ENCODE assay signal across 11 mouse cellular contexts in the genomic region with DNA sequence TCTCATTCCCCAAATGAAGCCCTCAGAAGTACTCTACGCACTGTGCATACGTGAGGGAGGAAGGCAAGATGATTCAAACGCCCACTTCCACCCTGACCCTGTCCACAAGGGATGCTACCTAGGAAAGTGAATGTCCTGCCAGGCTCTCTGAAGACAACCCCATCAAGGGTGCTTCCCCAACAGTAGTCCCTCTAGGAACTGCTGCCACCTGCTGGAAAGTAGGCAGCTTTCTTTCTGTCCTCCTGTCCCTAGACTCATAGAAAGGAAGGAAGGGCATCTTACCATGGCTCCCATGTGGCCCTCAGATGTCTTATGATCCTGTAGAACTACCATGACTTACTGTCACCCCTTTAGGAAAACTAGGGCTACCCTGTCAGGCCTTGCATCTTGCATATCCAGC. TPM values are rescaled to one million over a fixed set of nuclear protein-coding genes. Genes with fewer than 3 reads are reported as not detected.
DNase-seq lines count a peak whose midpoint lies in the region; ATAC-seq and TF ChIP-seq lines count a peak whose summit lies in the region.
"Had no signal": no experiment of that assay in that cellular context is flagged by ENCODE, and none has a peak within 500 bp of the region (broad histone marks: within the 10 kb centered on the region; RNA-seq: fewer than 3 reads in every experiment).

No protein-coding gene starts in this region.

- TF ChIP-seq CTCF in forebrain, postnatal 0 days (IDR thresholded peaks at IDR 0.05; ENCODE audit: low read depth), result peak; percentile 33
- peak; percentile 12 to 57; a peak in 2 of 4 replicates for TF ChIP-seq CTCF in CH12.LX (conservative IDR thresholded peaks at IDR 0.05 in 1 of 2, IDR thresholded peaks at IDR 0.05 in 1 of 2; ENCODE audit: low read depth in 2 of 2, low read length in 2 of 2)

- ATAC-seq in forebrain, postnatal 0 days, result no peak
- ATAC-seq in forebrain, embryonic 15.5 days (replicated peaks), result no peak
- no peak for ATAC-seq in kidney, embryonic 16.5 days (ENCODE audit: low FRiP score, low TSS enrichment)
- no peak for ATAC-seq in neural tube, embryonic 15.5 days (ENCODE audit: low FRiP score)
- ATAC-seq in erythroid progenitor cell, adult 5-6 weeks (replicated peaks; ENCODE audit: low FRiP score, poor library complexity, severe bottlenecking), result no peak

- WGBS in forebrain, postnatal 0 days, result 93% methylated on average over 3 of the region's 3 CpGs
- 88% methylated on average over 3 of the region's 3 CpGs for WGBS in forebrain, embryonic 15.5 days
- WGBS in kidney, embryonic 16.5 days, result 80% methylated on average over 3 of the region's 3 CpGs
- WGBS in neural tube, embryonic 15.5 days, result 78% methylated on average over 3 of the region's 3 CpGs

- no peak overlapping the region for H3K4me2 ChIP-seq in forebrain, postnatal 0 days (ENCODE audit: low read depth)
- no peak overlapping the region for H3K4me2 ChIP-seq in forebrain, embryonic 15.5 days (replicated peaks)
- H3K4me2 ChIP-seq in kidney, embryonic 16.5 days (replicated peaks; ENCODE audit: low read depth, low read length), result no peak overlapping the region
- no peak overlapping the region for H3K4me2 ChIP-seq in CH12.LX (ENCODE audit: insufficient read depth, low read depth, poor library complexity, severe bottlenecking)
- H3K4me2 ChIP-seq in neural tube, embryonic 15.5 days, result no peak overlapping the region
- H3K4me2 ChIP-seq: hindbrain, embryonic 13.5 days had no signal

- peak; percentile 30 for TF ChIP-seq RAD21 in CH12.LX (IDR thresholded peaks at IDR 0.05; ENCODE audit: low read depth, low read length)

- H3K4me1 ChIP-seq in forebrain, postnatal 0 days (ENCODE audit: insufficient read depth), result no peaks in the 10 kb centered on the region; the same call in 1 of the 2 replicates
- no peaks in the 10 kb centered on the region for H3K4me1 ChIP-seq in forebrain, embryonic 15.5 days
- peaks cover 9% of the 10 kb centered on the region; the same call in 1 of the 2 replicates for H3K4me1 ChIP-seq in kidney, embryonic 16.5 days (ENCODE audit: insufficient read depth, low read length)
- peaks cover 0 to 2% of the 10 kb centered on the region in 2 experiments; a peak in 1 of 4 replicates for H3K4me1 ChIP-seq in CH12.LX (ENCODE audit: control insufficient read depth in 1 of 2, insufficient read depth in 2 of 2)
- peaks cover 13% of the 10 kb centered on the region for H3K4me1 ChIP-seq in neural tube, embryonic 15.5 days

- no peaks in the 10 kb centered on the region for H3K27me3 ChIP-seq in forebrain, postnatal 0 days (ENCODE audit: insufficient read depth, low read length)
- no peaks in the 10 kb centered on the region for H3K27me3 ChIP-seq in forebrain, embryonic 15.5 days
- no peaks in the 10 kb centered on the region for H3K27me3 ChIP-seq in kidney, embryonic 16.5 days (ENCODE audit: insufficient read depth, low read length)
- H3K27me3 ChIP-seq in CH12.LX (replicated peaks), result peaks cover 87% of the 10 kb centered on the region
- no peaks in the 10 kb centered on the region for H3K27me3 ChIP-seq in neural tube, embryonic 15.5 days (replicated peaks)
- H3K27me3 ChIP-seq: hindbrain, embryonic 13.5 days had no signal

- dilution Hi-C loops in CH12.LX (cut with MboI; ENCODE audit: extremely low pct_ligation_motif_present, extremely low pct_unique_long_range_greater_than_20kb, low sequenced_read_pairs), result no loop called here

- no peak for TF ChIP-seq EP300 in CH12.LX (IDR thresholded peaks at IDR 0.05; ENCODE audit: low read length)

- H3K9me3 ChIP-seq in forebrain, postnatal 0 days (ENCODE audit: low read length), result no peaks in the 10 kb centered on the region
- H3K9me3 ChIP-seq in forebrain, embryonic 15.5 days, result no peaks in the 10 kb centered on the region
- no peaks in the 10 kb centered on the region for H3K9me3 ChIP-seq in kidney, embryonic 16.5 days (ENCODE audit: low read length)
- H3K9me3 ChIP-seq in CH12.LX (replicated peaks; ENCODE audit: low read length), result no peaks in the 10 kb centered on the region
- H3K9me3 ChIP-seq in neural tube, embryonic 15.5 days (replicated peaks), result no peaks in the 10 kb centered on the region
- H3K9me3 ChIP-seq: hindbrain, embryonic 13.5 days had no signal

- H3K36me3 ChIP-seq in forebrain, postnatal 0 days (ENCODE audit: insufficient read depth), result no peaks in the 10 kb centered on the region
- H3K36me3 ChIP-seq in forebrain, embryonic 15.5 days, result no peaks in the 10 kb centered on the region
- no peaks in the 10 kb centered on the region for H3K36me3 ChIP-seq in kidney, embryonic 16.5 days (ENCODE audit: insufficient read depth, low read length)
- H3K36me3 ChIP-seq in CH12.LX (replicated peaks in 1 of 2; ENCODE audit: control insufficient read depth in 1 of 2, insufficient read depth in 1 of 2, low read length in 1 of 2), result no peaks in the 10 kb centered on the region
- no peaks in the 10 kb centered on the region for H3K36me3 ChIP-seq in neural tube, embryonic 15.5 days
- H3K36me3 ChIP-seq: hindbrain, embryonic 13.5 days had no signal

- no peak overlapping the region for H3K9ac ChIP-seq in forebrain, postnatal 0 days
- H3K9ac ChIP-seq in forebrain, embryonic 15.5 days (replicated peaks), result no peak overlapping the region
- no peak overlapping the region for H3K9ac ChIP-seq in kidney, embryonic 16.5 days (replicated peaks; ENCODE audit: low read length)
- H3K9ac ChIP-seq in CH12.LX (ENCODE audit: insufficient read depth, low read depth), result no peak overlapping the region
- H3K9ac ChIP-seq in neural tube, embryonic 15.5 days (replicated peaks), result no peak overlapping the region
- H3K9ac ChIP-seq: hindbrain, embryonic 13.5 days; liver, embryonic 14.5 days had no signal

- in situ Hi-C loops in CH12.LX (cut with MboI; ENCODE audit: low pct_ligation_motif_present, low pct_unique_long_range_greater_than_20kb, low sequenced_read_pairs), result no loop called here

- DNase-seq in forebrain, postnatal 0 days, result no peak
- peak; percentile 22 for DNase-seq in kidney, adult 9 months
- peak; percentile 23 for DNase-seq in CH12.LX (ENCODE audit: extremely low read depth)
- DNase-seq in heart, postnatal 4 days, result peak; percentile 48
- DNase-seq: right cerebral cortex, adult 18-20 months had no signal

- no peak for TF ChIP-seq POLR2A in CH12.LX (IDR thresholded peaks at IDR 0.05; ENCODE audit: low read depth, low read length)

- no peak overlapping the region for H3K4me3 ChIP-seq in forebrain, postnatal 0 days (ENCODE audit: low read depth, low read length)
- H3K4me3 ChIP-seq in forebrain, embryonic 15.5 days, result no peak overlapping the region
- H3K4me3 ChIP-seq in kidney, embryonic 16.5 days (ENCODE audit: low read length), result no peak overlapping the region
- H3K4me3 ChIP-seq in CH12.LX (replicated peaks in 1 of 3; ENCODE audit: low read depth in 2 of 3, low read length in 2 of 3, poor library complexity in 1 of 3), result no peak overlapping the region
- no peak overlapping the region for H3K4me3 ChIP-seq in neural tube, embryonic 15.5 days (replicated peaks)
- H3K4me3 ChIP-seq: hindbrain, embryonic 13.5 days had no signal

- H3K27ac ChIP-seq in forebrain, postnatal 0 days (ENCODE audit: low read depth, low read length), result no peak overlapping the region
- no peak overlapping the region for H3K27ac ChIP-seq in forebrain, embryonic 15.5 days (replicated peaks)
- H3K27ac ChIP-seq in kidney, embryonic 16.5 days (ENCODE audit: low read length), result no peak overlapping the region
- H3K27ac ChIP-seq in CH12.LX (ENCODE audit: insufficient read depth, low read depth), result no peak overlapping the region
- no peak overlapping the region for H3K27ac ChIP-seq in neural tube, embryonic 15.5 days (replicated peaks)
- H3K27ac ChIP-seq: hindbrain, embryonic 13.5 days; liver, embryonic 14.5 days had no signal

- no peaks in the 10 kb centered on the region for H3K79me2 ChIP-seq in CH12.LX (replicated peaks; ENCODE audit: control insufficient read depth, extremely low read depth, insufficient read depth, poor library complexity, severe bottlenecking)

TF ChIP-seq in CH12.LX, 34 proteins besides CTCF, POLR2A, EP300 and RAD21:
- TF ChIP-seq SMC3 (IDR thresholded peaks at IDR 0.05; ENCODE audit: low read depth, low read length), result peak; percentile 46
- TF ChIP-seq KAT2A (IDR thresholded peaks at IDR 0.05; ENCODE audit: insufficient replicate concordance, low read length), result no peak

RNA-seq across cellular contexts. Expression of a gene that starts 22.1 kb away (rescaled TPM):
- 4.2 and 8.0 TPM in 2 replicates for total RNA-seq in forebrain, postnatal 0 days (2014; rRNA removed)
- 2.4 and 3.7 TPM in 2 replicates for polyA plus RNA-seq in forebrain, postnatal 0 days (2015; fragmentation: Nextera tagmentation; extraction: Ambion mirVana)
- 1.3 and 2.4 TPM in 2 replicates for polyA plus RNA-seq in forebrain, embryonic 15.5 days (2015; fragmentation: Nextera tagmentation; extraction: Ambion mirVana)
- 4.8 and 5.0 TPM in 2 replicates for polyA plus RNA-seq in kidney, embryonic 16.5 days (2015; fragmentation: Nextera tagmentation; extraction: Ambion mirVana)
- total RNA-seq in CH12.LX (2012; rRNA removed) (not detected in 2 replicates), CH12.LX (2014; rRNA removed) (not detected in 2 replicates)
- polyA plus RNA-seq in CH12.LX (2012; ENCODE audit: insufficient read length, low read depth), result not detected in 2 replicates
- 10 to 100 TPM; 10.6 to 12.0 TPM for total RNA-seq in heart, postnatal 4 days (2021)
- 3.1 and 4.1 TPM in 2 replicates for polyA plus RNA-seq in neural tube, embryonic 15.5 days (2015; fragmentation: Nextera tagmentation; extraction: Ambion mirVana)
- not detected in 2 replicates for total RNA-seq in erythroid progenitor cell, adult 5-6 weeks (2015; ENCODE audit: low replicate concordance)
- total RNA-seq in erythroid progenitor cell, adult 5-6 weeks (2017; ENCODE audit: low replicate concordance), result not detected in 2 replicates
